Mouse (Mus musculus) brown adipose tissue, adult 24 weeks (tissue): ENCODE measurements around the gene D930020B18Rik. TPM values are rescaled to one million over a fixed set of nuclear protein-coding genes. Genes with fewer than 3 reads are reported as not detected.

Source experiments
- H3K27ac ChIP-seq: fragments of 200-500 bp; replicated peaks from 2 replicates; pipeline ENCODE4 v1.5.1; 2012; ENCODE audit warnings: low read depth, mild to moderate bottlenecking, low read length
- H3K4me1 ChIP-seq: fragments of 200-500 bp; 2 replicates; pipeline ENCODE4 v1.6.1; 2012; ENCODE audit warnings: low read length, mixed read lengths; ENCODE audit not compliant: control insufficient read depth, insufficient read depth, insufficient read length
- H3K4me3 ChIP-seq: fragments of 200-500 bp; 2 replicates; pipeline ENCODE4 v1.5.1; 2012; ENCODE audit warnings: low read depth, mild to moderate bottlenecking, low read length, moderate library complexity; ENCODE audit not compliant: insufficient read depth
- polyA plus RNA-seq: library from polyadenylated mRNA; stranded (reverse); fragments of >200 nt; gene quantifications from 2 replicates; pipeline ENCODE4 v1.2.4, GENCODE M21; 2012; ENCODE audit not compliant: missing spikeins, insufficient read depth, insufficient read length

Gene D930020B18Rik
- polyA plus RNA-seq, 1 experiment = not detected

GRCm38 (mm10) chr10:121705399-121706163, 64.2 kb downstream of the D930020B18Rik start:
- H3K27ac ChIP-seq = no peak overlapping the region
- H3K4me1 ChIP-seq = peaks cover 2% of the 10 kb centered on the region; the same call in 1 of the 2 replicates

GRCm38 (mm10) chr10:121716862-121717261, 75.5 kb downstream of the D930020B18Rik start:
- Histone ChIP-seq H3K4me1 (no peaks in the 10 kb centered on the region), H3K27ac (no peak overlapping the region), H3K4me3 (no peak overlapping the region)

More at GRCm38 (mm10) chr10:121705399-121706163, 64.2 kb downstream of the D930020B18Rik start:
- H3K4me3 ChIP-seq = no peak overlapping the region

- Histone ChIP-seq H3K4me1 (no peaks in the 10 kb centered on the region), H3K4me3 (no peak overlapping the region), H3K27ac (no peak overlapping the region)
Observed at GRCm38 (mm10) chr10:121718896-121719585, 77.7 kb downstream of the D930020B18Rik start.

GRCm38 (mm10) chr10:121720701-121721100, 79.3 kb downstream of the D930020B18Rik start:
- no peak overlapping the region for H3K27ac ChIP-seq
- no peak overlapping the region for H3K4me3 ChIP-seq
- no peaks in the 10 kb centered on the region for H3K4me1 ChIP-seq

- H3K27ac ChIP-seq = no peak overlapping the region
- H3K4me1 ChIP-seq = no peaks in the 10 kb centered on the region
- no peak overlapping the region for H3K4me3 ChIP-seq
Observed at GRCm38 (mm10) chr10:121726505-121726904, 85.1 kb downstream of the D930020B18Rik start.

DNA sequence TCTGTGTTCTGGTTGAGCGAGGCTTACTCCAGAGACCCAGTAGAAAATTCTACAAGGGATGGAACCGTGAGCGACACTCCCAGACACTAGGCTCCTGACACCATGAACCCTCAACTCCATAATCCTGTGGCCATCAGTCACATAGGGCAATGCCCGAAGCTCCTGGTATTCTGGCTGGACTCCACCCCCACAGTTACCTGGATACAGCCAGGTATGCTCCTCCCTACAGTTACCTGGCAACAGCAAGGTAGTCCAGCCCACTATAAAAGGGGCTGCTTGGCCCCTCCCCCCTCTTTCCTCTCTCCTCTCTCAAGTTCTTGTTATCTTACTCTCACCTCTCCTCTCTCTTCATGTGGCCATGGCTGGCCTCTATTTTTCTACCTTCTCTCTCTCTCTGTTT, 85.8 kb downstream of the D930020B18Rik start:
- Histone ChIP-seq H3K4me1 (no peaks in the 10 kb centered on the region), H3K27ac (no peak overlapping the region)

DNA sequence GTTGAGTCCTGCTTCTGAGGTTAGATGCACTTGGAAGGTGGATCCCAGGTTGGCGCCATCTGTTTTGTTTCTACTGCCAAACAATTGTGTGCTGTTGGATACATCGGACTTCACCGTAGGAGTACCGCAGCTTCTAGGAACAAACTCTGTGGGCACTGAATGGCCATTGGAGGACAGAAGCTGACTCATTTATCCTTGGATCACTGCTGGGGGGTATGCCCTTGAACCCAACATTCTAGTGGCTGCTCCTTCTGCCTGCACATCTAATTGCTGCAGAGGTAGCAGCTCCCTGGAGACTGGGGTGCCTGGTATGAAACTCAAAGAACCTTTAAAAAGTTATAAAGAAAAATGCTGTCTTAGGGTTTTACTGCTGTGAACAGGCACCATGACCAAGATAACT, 86.8 kb downstream of the D930020B18Rik start:
- Histone ChIP-seq H3K4me3 (no peak overlapping the region), H3K27ac (no peak overlapping the region), H3K4me1 (no peaks in the 10 kb centered on the region)

More for the DNA sequence above, 85.8 kb downstream of the D930020B18Rik start:
- no peak overlapping the region for H3K4me3 ChIP-seq

- peaks cover 3% of the 10 kb centered on the region; the same call in 1 of the 2 replicates for H3K4me1 ChIP-seq
- H3K4me3 ChIP-seq = no peak overlapping the region
- no peak overlapping the region for H3K27ac ChIP-seq
Observed at GRCm38 (mm10) chr10:121731048-121731725, 89.8 kb downstream of the D930020B18Rik start.

DNA sequence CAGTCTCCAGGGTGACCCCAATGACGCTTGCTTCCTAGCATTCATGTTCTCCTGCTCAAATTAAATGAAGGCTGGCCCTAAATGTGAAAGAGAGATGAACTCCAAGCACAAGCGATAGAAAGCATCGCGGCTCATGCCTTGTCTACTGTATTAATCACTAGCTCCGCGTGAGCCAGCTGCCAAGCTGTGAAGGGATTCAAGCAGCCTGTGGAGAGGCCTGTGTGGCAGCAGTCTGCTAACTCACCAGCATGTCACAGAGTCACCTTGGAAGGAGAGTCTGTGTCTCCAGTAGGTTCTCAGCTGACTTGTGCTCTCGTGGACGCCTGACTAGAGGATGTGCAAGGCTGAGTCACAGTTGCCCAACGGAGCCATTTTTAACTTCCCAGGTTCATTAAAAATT, 91.2 kb downstream of the D930020B18Rik start:
- Histone ChIP-seq H3K4me3 (no peak overlapping the region), H3K4me1 (peaks cover 3% of the 10 kb centered on the region; the same call in 1 of the 2 replicates), H3K27ac (no peak overlapping the region)

GRCm38 (mm10) chr10:121737256-121737655, 95.9 kb downstream of the D930020B18Rik start:
- H3K4me3 ChIP-seq = no peak overlapping the region
- no peak overlapping the region for H3K27ac ChIP-seq

DNA sequence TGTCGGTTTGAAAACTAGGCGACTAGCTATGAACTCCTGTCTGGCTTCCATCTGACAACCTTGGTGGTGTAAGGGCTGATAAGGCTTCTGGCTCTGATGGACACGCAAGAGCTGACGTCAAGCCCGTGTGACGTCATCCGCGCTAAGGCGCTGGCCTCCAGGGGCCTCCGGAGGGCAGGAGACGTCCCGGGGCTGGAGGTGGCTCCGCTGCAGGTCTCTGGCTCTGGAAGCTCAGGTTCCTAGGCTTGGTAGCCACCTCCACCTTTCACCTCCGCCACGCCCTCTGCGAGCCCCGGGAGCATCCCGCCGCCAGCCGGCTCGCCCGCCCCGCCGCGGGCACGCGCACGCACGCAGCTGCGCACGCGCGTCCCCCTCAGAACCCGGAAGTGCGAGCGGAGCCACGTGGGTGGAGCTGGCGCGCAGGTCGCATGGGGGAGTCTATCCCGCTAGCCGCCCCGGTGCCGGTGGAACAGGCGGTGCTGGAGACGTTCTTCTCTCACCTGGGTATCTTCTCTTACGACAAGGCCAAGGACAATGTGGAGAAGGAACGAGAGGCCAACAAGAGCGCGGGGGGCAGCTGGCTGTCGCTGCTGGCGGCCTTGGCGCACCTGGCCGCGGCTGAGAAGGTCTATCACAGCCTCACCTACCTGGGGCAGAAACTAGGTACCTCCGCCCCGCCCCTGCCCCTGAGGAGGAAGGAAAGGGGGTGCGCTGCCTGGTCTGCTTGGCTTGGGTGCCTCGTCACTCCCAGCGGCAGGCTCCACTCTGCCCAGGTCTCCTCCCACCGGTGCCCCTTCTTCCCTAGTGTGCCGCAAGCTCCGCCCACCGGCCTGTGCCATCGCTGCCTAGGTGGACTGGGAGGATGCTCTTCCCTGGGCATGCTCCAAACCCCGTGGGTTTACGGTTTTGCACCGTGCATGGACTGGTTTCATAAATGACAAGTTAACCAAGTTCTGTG, 98.4 kb downstream of the D930020B18Rik start, which contains the start of gene BC048403:
Gene BC048403 (plus strand): TSS at position 390 of the 958 bp plus-strand sequence.
- peak within 1 kb of the TSS; percentile 58 for H3K27ac ChIP-seq
- peak within 1 kb of the TSS; percentile 92 for H3K4me3 ChIP-seq
- H3K4me1 ChIP-seq = peaks cover 3% of the 10 kb centered on the region; the same call in 1 of the 2 replicates

More at GRCm38 (mm10) chr10:121737256-121737655, 95.9 kb downstream of the D930020B18Rik start:
- peaks cover 3% of the 10 kb centered on the region; the same call in 1 of the 2 replicates for H3K4me1 ChIP-seq

- no peak overlapping the region for H3K27ac ChIP-seq
- no peak overlapping the region for H3K4me3 ChIP-seq
- H3K4me1 ChIP-seq = no peaks in the 10 kb centered on the region
Observed at GRCm38 (mm10) chr10:121742336-121742735, 100.9 kb downstream of the D930020B18Rik start.
